Mouse (Mus musculus) ovary, postnatal 10 days (tissue): ENCODE data around the gene Heca.
"Not testable (repeated sequence)": the region's sequence is repeated elsewhere in the genome, so short reads cannot be mapped to it uniquely, and the experiment has no call there.

Source experiments
- DNase-seq: peaks from one replicate; pipeline ENCODE4 v3.0.0; 2022; ENCODE audit warnings: low spot score

The Heca gene

GRCm38 (mm10) chr10:17880038-17880437 is 67.8 kb downstream of the Heca start:
- no peak for DNase-seq

- no peak for DNase-seq
Measured at GRCm38 (mm10) chr10:17878002-17878919, 69.6 kb downstream of the Heca start.

GRCm38 (mm10) chr10:17869822-17870662 is 77.8 kb downstream of the Heca start:
- peak; percentile 22 for DNase-seq

- DNase-seq, result no peak
Measured at GRCm38 (mm10) chr10:17860701-17861480, 87.0 kb downstream of the Heca start.

GRCm38 (mm10) chr10:17857647-17858261 is 90.1 kb downstream of the Heca start:
- DNase-seq, result no peak

GRCm38 (mm10) chr10:17844781-17845537 is 102.9 kb downstream of the Heca start:
- DNase-seq, result no peak

- no peak for DNase-seq
Measured at GRCm38 (mm10) chr10:17842030-17842429, 105.8 kb downstream of the Heca start.

- DNase-seq, result no peak
Measured at GRCm38 (mm10) chr10:17836275-17836674, 111.6 kb downstream of the Heca start.

GRCm38 (mm10) chr10:17835031-17835430 is 112.8 kb downstream of the Heca start:
- no peak for DNase-seq

GRCm38 (mm10) chr10:17831041-17831440 is 116.8 kb downstream of the Heca start:
- no peak for DNase-seq

- DNase-seq, result no peak
Measured at GRCm38 (mm10) chr10:17829205-17829604, 118.7 kb downstream of the Heca start.

- no peak for DNase-seq
Measured at GRCm38 (mm10) chr10:17827391-17827790, 120.5 kb downstream of the Heca start.

GRCm38 (mm10) chr10:17820422-17820821 is 127.4 kb downstream of the Heca start:
- DNase-seq, result not testable (repeated sequence)
